Mouse (Mus musculus): ENCODE results near the gene Tmem54.

Gene Tmem54

DNA sequence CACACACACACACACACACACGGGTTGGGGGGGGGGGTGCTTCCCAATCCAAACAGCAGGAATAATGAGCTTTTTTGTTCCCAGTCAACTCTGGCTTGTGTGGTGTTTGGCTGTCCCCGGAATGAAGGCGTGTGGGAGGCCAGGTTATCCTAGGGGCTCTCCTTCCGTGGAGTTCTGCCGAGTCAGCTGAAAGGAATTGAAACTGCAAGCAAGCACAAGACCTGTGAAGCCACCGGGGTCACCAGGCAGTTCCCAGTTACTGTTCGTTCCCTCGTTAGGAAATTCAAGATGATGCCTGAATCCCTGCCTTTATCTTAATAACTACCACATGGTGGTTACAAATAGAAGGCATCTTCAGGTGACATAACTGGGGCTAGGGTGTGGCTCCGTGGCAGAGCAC, 24.0 kb downstream of the Tmem54 start:
- DNase-seq (ENCODE audit: low read depth, low spot score): no peak

GRCm38 (mm10) chr4:129130149-129130548, 24.8 kb downstream of the Tmem54 start:
- no peak for DNase-seq (ENCODE audit: low read depth, low spot score)

- no peak for DNase-seq (ENCODE audit: low read depth, low spot score)
Measured at GRCm38 (mm10) chr4:129130755-129131303, 25.5 kb downstream of the Tmem54 start.

GRCm38 (mm10) chr4:129134799-129135585, 29.6 kb downstream of the Tmem54 start:
- no peak for DNase-seq (ENCODE audit: low read depth, low spot score)

DNA sequence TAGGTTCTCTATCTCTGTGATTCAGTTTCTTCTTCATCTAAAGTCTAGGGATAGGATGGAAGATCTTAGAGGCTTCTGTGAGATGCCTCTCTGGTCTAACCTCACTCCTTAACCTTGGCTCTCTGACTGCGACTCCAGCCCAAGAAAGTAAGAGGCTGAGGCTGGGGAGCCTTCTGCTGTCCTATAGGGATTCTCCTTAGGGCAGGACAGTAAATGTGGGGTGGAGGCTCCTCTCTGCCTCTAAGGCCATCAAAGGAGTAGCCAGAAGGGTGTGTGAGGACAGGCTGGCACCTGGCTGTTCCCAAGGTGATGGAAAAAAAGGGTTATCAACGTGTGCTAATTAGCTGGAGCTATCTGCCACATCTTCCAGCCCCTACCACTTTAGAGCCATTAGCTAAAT, 30.3 kb downstream of the Tmem54 start:
- DNase-seq (ENCODE audit: low read depth, low spot score): no peak

- no peak for DNase-seq (ENCODE audit: low read depth, low spot score)
Measured at GRCm38 (mm10) chr4:129136189-129136578, 30.8 kb downstream of the Tmem54 start.

GRCm38 (mm10) chr4:129136579-129137391, 31.4 kb downstream of the Tmem54 start, which contains the start of gene Fndc5:
TSS of gene Fndc5 (plus strand) at chr4:129136999.
- DNase-seq (ENCODE audit: low read depth, low spot score): no peak

DNA sequence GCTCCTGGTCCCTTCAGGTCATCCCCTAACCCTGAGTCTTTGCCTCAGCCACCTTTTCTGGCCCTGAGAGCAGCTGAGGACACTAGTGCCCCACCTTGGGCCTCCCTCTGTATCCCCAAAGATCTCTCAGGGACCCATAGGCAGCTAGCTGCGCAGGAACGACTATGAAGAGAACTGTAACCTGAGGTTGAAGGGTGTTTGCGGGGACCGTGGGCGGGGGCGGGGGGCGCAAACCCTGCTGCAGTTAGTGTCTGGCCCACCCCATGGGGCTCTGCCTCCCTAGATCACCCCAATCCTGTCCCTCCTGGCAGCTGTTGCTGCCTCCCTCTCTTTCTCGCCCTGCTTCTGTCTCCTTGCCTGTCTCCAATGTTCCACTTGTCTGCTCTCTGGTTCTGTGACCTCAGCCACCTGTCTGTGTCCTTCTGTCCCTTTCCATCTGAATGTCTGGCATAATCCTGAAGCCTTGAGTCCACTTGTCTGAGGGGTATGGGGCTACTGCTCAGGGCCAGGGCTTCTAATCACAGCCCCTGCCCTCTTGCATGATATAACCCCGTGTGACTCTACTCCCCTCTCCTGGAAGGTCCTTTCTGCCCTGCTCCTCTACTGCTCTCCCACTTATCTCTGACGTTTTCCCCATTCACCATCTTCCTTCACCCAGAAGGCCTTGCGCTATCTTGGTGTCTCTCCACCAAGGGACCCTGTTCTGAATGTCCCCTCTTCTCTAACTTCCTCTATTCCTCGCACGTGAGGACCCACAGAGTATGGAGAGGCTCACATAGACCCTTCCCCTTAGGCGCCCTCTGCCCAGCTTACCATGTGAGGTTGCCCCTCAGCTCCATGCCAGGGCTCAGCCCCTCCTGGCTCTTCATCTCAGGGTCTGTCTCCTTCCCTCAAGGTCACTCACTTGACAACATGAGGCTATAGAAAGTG, 32.3 kb downstream of the Tmem54 start:
- no peak for DNase-seq (ENCODE audit: low read depth, low spot score)

- no peak for DNase-seq (ENCODE audit: low read depth, low spot score)
Measured at GRCm38 (mm10) chr4:129139642-129140041, 34.3 kb downstream of the Tmem54 start.

DNA sequence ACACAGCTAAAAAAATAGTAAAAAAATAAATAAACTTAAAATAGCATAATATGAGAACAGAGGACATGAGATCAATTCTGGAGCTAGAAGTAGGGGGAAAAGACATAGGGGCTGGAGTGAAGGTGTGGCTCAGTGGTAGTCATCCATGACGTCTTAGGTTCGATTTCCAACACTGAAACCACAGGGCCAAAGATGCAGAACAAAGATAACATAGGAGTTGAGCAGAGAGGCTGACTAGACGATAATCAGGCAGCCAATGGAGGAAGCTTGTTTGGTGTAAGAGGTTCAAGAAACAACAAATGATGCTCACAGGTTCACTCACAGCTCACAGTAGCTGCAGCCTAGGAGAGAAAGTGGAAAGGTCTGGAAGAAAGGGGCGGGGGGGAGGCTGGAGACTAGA, 35.5 kb downstream of the Tmem54 start:
- no peak for DNase-seq (ENCODE audit: low read depth, low spot score)

DNA sequence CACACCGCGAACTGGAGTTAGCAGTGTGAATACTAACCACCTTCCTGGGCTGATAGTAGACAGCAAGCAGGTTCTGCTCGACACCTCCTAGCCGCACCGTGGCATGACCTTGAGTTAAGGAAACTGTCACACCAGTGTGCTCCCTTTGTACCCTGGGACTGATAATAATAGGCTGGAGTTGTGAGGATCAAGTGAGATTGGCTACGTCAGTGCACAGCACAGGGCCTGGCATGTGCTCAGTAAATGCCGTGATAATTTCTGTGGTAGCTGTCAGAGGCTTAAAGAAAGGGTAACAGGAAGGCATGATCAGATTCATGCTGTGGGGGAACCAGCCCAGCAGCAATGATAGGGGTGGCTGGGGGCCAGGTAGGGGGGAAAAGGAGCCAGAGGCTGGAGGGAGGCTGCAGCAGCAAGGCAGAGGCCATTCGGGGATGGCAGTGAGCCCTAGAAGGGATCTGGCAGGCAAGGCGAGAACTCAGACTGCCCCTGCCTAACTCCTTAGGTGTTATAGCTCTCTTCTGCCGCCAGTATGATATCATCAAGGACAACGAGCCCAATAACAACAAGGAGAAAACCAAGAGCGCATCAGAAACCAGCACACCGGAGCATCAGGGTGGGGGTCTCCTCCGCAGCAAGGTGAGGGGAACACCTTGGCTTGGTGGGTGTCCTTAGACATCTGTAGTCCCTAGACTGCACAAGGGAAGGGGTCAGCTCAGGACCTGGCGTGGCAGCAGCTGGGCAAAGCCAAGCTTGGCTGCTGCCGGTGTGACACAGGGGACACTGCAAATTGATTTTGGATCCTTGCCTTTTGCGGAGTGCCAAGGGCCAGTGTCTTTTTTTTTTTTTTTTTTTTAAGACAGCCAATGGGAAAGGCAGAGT, 36.5 kb downstream of the Tmem54 start:
- DNase-seq (ENCODE audit: low read depth, low spot score): no peak

DNA sequence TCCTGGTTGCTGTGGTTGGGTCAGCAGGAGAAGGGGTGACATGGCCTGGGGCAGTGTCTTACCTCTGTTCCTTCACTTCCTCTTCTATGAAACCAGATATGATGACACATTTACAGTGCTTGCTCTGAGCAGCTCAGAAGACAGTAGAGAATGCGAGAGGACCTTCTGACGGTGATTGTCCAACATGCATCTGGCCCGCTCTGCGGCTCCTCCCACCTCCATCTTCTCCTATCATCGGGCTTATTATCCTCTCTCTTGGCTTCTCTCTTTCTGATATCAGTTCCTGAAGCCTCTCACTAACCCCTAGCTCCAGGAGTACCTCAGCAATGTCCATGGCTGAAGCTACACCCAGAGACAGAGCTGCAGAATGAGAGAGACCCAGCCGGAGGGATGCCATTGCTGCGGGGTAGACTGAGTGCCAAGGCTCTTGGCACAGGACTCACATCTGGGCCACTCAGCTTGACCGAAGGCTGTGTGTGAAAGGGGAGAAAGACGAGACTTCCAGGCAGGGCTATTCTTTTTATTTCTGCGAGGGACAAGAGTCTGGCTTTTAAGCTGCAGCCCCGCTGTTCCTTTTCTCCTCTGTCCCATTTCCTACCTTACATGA, 37.2 kb downstream of the Tmem54 start:
- DNase-seq (ENCODE audit: low read depth, low spot score): no peak

- DNase-seq (ENCODE audit: low read depth, low spot score): no peak
Measured at GRCm38 (mm10) chr4:129143509-129143908, 38.2 kb downstream of the Tmem54 start.

GRCm38 (mm10) chr4:129144401-129145367, 39.3 kb downstream of the Tmem54 start:
- peak; percentile 65 for DNase-seq (ENCODE audit: low read depth, low spot score)

DNA sequence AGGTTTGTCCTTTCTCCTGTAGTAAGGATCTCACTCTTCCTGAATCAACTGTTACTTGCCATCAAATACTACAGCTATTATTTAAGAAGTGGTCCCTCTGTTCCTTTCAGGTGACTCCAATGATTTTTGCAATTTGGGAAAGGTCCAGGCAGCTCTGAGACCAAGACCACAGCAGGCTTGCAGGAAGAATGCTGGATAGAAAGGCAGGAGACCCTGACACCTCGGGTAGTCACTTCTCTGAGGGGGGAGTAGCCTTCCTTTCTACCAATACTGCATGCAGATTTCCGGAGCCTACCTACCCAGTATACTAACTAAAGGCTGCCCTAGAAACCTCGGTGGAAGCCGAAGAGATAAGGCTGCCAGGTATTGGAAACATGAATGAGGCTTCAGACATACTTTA, 40.1 kb downstream of the Tmem54 start:
- DNase-seq (ENCODE audit: low read depth, low spot score): no peak

GRCm38 (mm10) chr4:129145943-129146342, 40.6 kb downstream of the Tmem54 start:
- DNase-seq (ENCODE audit: low read depth, low spot score): no peak

DNA sequence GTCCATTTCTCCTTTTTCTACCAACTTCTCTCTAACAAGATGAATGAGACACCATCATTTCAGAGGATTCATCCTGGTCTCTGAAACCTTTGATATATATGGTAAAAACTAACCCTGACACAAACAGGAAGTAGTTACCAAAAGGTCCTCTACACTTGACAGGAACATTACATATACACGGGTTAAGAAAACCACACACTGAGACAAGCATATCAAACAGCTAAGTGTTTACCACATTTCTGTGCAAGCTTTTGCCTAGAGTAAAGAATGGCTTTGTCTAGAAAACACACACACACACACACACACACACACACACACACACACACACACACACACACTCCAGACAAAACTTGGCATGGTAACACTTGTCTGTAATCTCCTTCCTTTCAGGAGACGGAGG, 41.0 kb downstream of the Tmem54 start:
- no peak for DNase-seq (ENCODE audit: low read depth, low spot score)

- no peak for DNase-seq (ENCODE audit: low read depth, low spot score)
Measured at GRCm38 (mm10) chr4:129147552-129148103, 42.3 kb downstream of the Tmem54 start.

DNA sequence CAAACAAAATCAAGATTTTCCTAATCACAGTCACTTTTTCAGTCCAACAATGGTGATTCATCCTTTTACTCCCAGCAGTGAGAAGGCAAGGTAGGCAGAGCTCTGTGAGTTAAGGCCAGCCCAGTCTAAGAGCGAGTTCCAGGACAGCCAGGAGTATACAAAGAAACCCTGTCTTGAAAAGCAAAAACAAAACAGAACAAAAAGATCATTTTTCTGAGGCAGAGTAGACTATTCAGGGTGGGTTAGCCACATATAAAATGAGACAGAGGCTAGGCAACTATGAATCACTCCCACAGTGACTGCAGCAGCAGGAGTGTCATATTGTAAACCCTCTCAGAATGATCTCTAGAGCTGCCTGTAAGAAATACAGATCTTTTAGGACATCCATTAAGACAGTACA, 44.0 kb downstream of the Tmem54 start:
- DNase-seq (ENCODE audit: low read depth, low spot score): no peak
